Mouse (Mus musculus): ENCODE measurements at regions not wholly inside any gene's neighbourhood (a gene's known extent, or its start where the extent isn't known, plus 50 kb on each side); places are given as distances from the start of the nearest gene placed in this dataset.
"Not testable (repeated sequence)": the region's sequence is repeated elsewhere in the genome, so short reads cannot be mapped to it uniquely, and the experiment has no call there.

DNA sequence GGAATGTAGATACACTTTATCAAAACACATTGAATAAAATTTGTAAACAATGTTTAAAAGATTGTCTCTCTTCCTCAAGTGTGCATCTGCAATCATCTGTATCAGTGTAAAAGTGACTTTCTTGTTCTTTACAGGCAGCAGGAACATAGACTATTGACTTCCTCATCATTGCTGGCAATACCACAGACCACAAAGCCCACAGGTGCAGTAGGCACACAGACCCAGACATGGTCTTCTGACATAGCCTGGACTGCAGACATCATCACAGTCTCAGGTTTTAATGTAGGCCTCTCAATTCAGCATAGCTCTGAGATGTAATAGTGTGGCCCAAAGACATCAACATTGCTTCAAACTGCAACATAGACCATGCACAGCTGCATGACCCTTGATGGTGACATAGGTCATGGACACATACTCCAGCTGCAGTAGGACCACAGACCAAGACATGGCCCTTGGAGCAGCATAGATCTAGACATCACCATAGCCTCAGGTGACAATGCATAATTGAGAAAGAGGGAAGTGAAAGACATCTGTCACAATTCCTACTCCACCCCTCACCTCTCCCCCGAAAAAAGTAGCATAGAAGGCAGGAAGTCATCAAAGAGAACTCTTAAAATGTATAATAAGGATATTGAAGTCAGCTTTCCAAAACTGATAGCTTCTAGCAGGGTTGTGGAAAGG lies 74.1 kb upstream of the Speer2 start:
- no peaks in the 10 kb centered on the region for H3K27me3 ChIP-seq (ENCODE audit: control insufficient read depth, insufficient read depth, low read length)
- no peak for ATAC-seq (ENCODE audit: insufficient number of reproducible peaks, insufficient read depth, low FRiP score, low read depth)
- no peak overlapping the region for H3K4me2 ChIP-seq (ENCODE audit: low read length)
- WGBS: 61% methylated on average over 1 of the region's 1 CpGs
- H3K4me3 ChIP-seq (ENCODE audit: control insufficient read depth in 1 of 2, insufficient read depth in 1 of 2, low read depth in 1 of 2, low read length in 2 of 2): no peak overlapping the region
- H3K36me3 ChIP-seq (ENCODE audit: control insufficient read depth, insufficient read depth, low read length): no peaks in the 10 kb centered on the region
- no peaks in the 10 kb centered on the region for H3K9me3 ChIP-seq (ENCODE audit: control insufficient read depth, low read length)
- H3K9ac ChIP-seq (ENCODE audit: low read length): no peak overlapping the region
- no peak overlapping the region for H3K27ac ChIP-seq (replicated peaks in 1 of 2; ENCODE audit: control insufficient read depth in 1 of 2, insufficient read depth in 1 of 2, low read depth in 2 of 2, low read length in 2 of 2)
- H3K4me1 ChIP-seq (ENCODE audit: control insufficient read depth in 2 of 2, insufficient read depth in 2 of 2, low read length in 2 of 2): no peaks in the 10 kb centered on the region

DNA sequence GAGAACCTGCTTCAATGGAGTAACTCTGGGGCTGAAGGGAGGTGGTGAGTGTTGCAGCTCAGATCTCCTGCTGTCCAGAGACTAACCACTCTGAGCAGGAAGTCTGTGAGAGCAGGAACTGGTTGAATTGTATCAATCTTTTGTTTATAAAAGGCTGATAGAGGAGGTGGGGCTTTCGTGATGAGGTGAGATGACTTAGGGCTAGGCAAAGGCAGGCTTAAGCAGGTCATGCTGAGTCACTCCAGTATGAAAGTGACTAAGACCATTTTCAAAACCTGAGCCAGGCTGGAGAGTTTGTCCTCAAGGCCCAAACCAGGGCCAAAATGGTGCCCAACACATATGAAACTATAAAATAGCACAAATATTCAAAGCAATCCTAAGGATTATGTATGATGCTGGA lies 80.1 kb upstream of the Speer2 start:
- H3K27me3 ChIP-seq (ENCODE audit: control insufficient read depth, insufficient read depth, low read length): no peaks in the 10 kb centered on the region
- no peak overlapping the region for H3K4me3 ChIP-seq (ENCODE audit: control insufficient read depth in 1 of 2, insufficient read depth in 1 of 2, low read depth in 1 of 2, low read length in 2 of 2)
- no peak overlapping the region for H3K9ac ChIP-seq (ENCODE audit: low read length)
- H3K4me2 ChIP-seq (ENCODE audit: low read length): no peak overlapping the region
- no peaks in the 10 kb centered on the region for H3K9me3 ChIP-seq (ENCODE audit: control insufficient read depth, low read length)
- 59% methylated on average over 1 of the region's 1 CpGs for WGBS
- H3K27ac ChIP-seq (replicated peaks in 1 of 2; ENCODE audit: control insufficient read depth in 1 of 2, insufficient read depth in 1 of 2, low read depth in 2 of 2, low read length in 2 of 2): no peak overlapping the region
- no peaks in the 10 kb centered on the region for H3K4me1 ChIP-seq (ENCODE audit: control insufficient read depth in 2 of 2, insufficient read depth in 2 of 2, low read length in 2 of 2)
- H3K36me3 ChIP-seq (ENCODE audit: control insufficient read depth, insufficient read depth, low read length): no peaks in the 10 kb centered on the region
- no peak for ATAC-seq (ENCODE audit: insufficient number of reproducible peaks, insufficient read depth, low FRiP score, low read depth)

DNA sequence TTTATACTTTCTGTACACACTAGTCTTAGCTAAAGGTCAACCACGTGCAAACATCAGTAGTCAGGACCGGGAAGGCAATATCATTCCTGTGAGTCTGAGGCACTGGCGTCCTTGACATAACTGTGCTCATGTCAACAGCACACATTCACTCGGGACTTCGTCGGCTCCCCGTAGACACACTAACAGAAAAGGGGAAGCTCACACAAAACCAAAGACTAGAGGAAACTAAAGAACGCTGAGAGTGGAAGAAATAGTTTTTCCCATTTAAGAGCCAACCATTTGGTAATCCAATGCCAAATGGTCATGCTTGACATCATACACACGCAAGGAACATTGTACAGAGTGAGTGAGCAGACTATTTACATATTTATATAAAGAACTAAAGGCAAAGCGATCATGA lies 85.2 kb upstream of the Speer2 start:
- WGBS: 75% methylated on average over 10 of the region's 10 CpGs
- Histone ChIP-seq H3K9ac (ENCODE audit: low read length) (no peak overlapping the region), H3K4me1 (ENCODE audit: control insufficient read depth in 2 of 2, insufficient read depth in 2 of 2, low read length in 2 of 2) (no peaks in the 10 kb centered on the region)

DNA sequence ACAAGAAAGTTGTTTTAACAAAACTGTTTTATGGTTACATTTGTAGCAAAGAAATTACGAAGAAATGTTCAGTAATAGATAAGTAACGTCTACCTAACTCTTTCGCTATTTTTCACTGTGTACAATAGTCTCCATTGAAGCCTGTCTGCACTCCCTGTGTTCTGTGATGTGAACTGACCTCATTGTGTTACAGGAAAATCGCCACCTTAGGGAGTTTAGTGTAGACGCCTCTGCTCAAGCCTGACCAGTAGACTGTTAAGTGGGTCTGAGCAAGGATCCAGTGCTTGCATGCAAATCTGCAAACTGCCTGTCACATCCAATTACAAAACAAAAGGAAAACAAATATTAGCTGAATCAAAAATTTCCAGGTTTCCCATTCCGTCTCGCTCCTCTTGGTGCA lies 85.8 kb upstream of the Speer2 start:
- whole genome bisulfite sequencing: 80% methylated on average over 7 of the region's 7 CpGs
- no peaks in the 10 kb centered on the region for H3K27me3 ChIP-seq (ENCODE audit: control insufficient read depth, insufficient read depth, low read length)
- no peak for ATAC-seq (ENCODE audit: insufficient number of reproducible peaks, insufficient read depth, low FRiP score, low read depth)

More for the DNA sequence above, 85.2 kb upstream of the Speer2 start:
- Histone ChIP-seq H3K27me3 (ENCODE audit: control insufficient read depth, insufficient read depth, low read length) (no peaks in the 10 kb centered on the region), H3K9me3 (ENCODE audit: control insufficient read depth, low read length) (no peaks in the 10 kb centered on the region), H3K27ac (replicated peaks in 1 of 2; ENCODE audit: control insufficient read depth in 1 of 2, insufficient read depth in 1 of 2, low read depth in 2 of 2, low read length in 2 of 2) (no peak overlapping the region), H3K36me3 (ENCODE audit: control insufficient read depth, insufficient read depth, low read length) (no peaks in the 10 kb centered on the region), H3K4me3 (ENCODE audit: control insufficient read depth in 1 of 2, insufficient read depth in 1 of 2, low read depth in 1 of 2, low read length in 2 of 2) (no peak overlapping the region), H3K4me2 (ENCODE audit: low read length) (no peak overlapping the region)
- ATAC-seq (ENCODE audit: insufficient number of reproducible peaks, insufficient read depth, low FRiP score, low read depth): no peak

DNA sequence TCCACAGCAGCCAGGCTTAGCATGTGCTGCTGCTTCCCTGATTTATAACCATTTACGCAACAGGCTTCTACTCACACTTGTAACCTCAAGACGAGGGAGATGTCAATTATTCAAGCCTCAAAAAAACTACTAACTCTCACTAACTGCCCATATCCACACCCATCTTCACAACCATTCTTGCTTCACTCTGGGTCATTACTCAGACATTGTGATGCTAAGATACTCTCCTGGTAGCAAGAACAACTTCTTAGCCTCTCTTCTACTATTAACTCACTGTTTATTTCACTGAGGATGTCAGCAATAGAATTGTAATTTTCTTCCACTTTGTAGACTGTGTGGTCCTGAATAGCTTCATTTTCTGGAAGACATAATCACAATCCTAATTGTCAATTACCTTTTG lies 88.0 kb upstream of the Speer2 start:
- H3K9ac ChIP-seq (ENCODE audit: low read length): no peak overlapping the region
- H3K4me1 ChIP-seq (ENCODE audit: control insufficient read depth in 2 of 2, insufficient read depth in 2 of 2, low read length in 2 of 2): no peaks in the 10 kb centered on the region
- no peak overlapping the region for H3K4me2 ChIP-seq (ENCODE audit: low read length)
- no peak overlapping the region for H3K4me3 ChIP-seq (ENCODE audit: control insufficient read depth in 1 of 2, insufficient read depth in 1 of 2, low read depth in 1 of 2, low read length in 2 of 2)
- H3K27ac ChIP-seq (replicated peaks in 1 of 2; ENCODE audit: control insufficient read depth in 1 of 2, insufficient read depth in 1 of 2, low read depth in 2 of 2, low read length in 2 of 2): no peak overlapping the region
- H3K9me3 ChIP-seq (ENCODE audit: control insufficient read depth, low read length): no peaks in the 10 kb centered on the region
- no peak for ATAC-seq (ENCODE audit: insufficient number of reproducible peaks, insufficient read depth, low FRiP score, low read depth)
- no peaks in the 10 kb centered on the region for H3K27me3 ChIP-seq (ENCODE audit: control insufficient read depth, insufficient read depth, low read length)
- H3K36me3 ChIP-seq (ENCODE audit: control insufficient read depth, insufficient read depth, low read length): no peaks in the 10 kb centered on the region
- 77% methylated on average over 2 of the region's 2 CpGs for WGBS

More for the DNA sequence above, 85.8 kb upstream of the Speer2 start:
- Histone ChIP-seq H3K36me3 (ENCODE audit: control insufficient read depth, insufficient read depth, low read length) (no peaks in the 10 kb centered on the region), H3K4me1 (ENCODE audit: control insufficient read depth in 2 of 2, insufficient read depth in 2 of 2, low read length in 2 of 2) (no peaks in the 10 kb centered on the region), H3K27ac (replicated peaks in 1 of 2; ENCODE audit: control insufficient read depth in 1 of 2, insufficient read depth in 1 of 2, low read depth in 2 of 2, low read length in 2 of 2) (no peak overlapping the region), H3K9ac (ENCODE audit: low read length) (no peak overlapping the region), H3K4me2 (ENCODE audit: low read length) (no peak overlapping the region), H3K9me3 (ENCODE audit: control insufficient read depth, low read length) (no peaks in the 10 kb centered on the region), H3K4me3 (ENCODE audit: control insufficient read depth in 1 of 2, insufficient read depth in 1 of 2, low read depth in 1 of 2, low read length in 2 of 2) (no peak overlapping the region)

DNA sequence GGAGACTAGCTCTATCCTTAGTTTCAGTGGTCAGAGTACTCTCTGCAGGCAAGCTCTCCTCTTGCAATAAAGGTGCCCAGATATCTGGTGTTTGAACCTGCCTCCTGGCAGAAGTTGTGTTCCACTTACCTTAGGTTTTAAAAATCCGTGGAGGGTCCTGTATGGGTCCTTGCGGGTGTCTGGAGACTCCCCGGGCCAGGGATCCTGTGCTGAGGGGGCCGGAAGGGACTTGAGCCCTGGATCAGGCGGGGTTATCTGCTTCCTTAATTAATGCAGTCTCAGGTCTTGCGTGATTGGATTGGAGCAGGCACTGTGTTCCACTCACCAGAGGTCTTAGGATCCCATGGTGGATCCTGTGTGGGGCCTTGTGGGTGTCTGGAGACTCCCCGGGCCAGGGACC lies 103.0 kb upstream of the Speer2 start:
- WGBS: 82% methylated on average over 7 of the region's 7 CpGs
- H3K9ac ChIP-seq (ENCODE audit: low read length); H3K4me3 ChIP-seq (ENCODE audit: control insufficient read depth in 1 of 2, insufficient read depth in 1 of 2, low read depth in 1 of 2, low read length in 2 of 2); H3K36me3 ChIP-seq (ENCODE audit: control insufficient read depth, insufficient read depth, low read length); H3K4me1 ChIP-seq (ENCODE audit: control insufficient read depth in 2 of 2, insufficient read depth in 2 of 2, low read length in 2 of 2); H3K4me2 ChIP-seq (ENCODE audit: low read length); ATAC-seq (ENCODE audit: insufficient number of reproducible peaks, insufficient read depth, low FRiP score, low read depth); H3K9me3 ChIP-seq (ENCODE audit: control insufficient read depth, low read length); H3K27me3 ChIP-seq (ENCODE audit: control insufficient read depth, insufficient read depth, low read length); H3K27ac ChIP-seq (replicated peaks in 1 of 2; ENCODE audit: control insufficient read depth in 1 of 2, insufficient read depth in 1 of 2, low read depth in 2 of 2, low read length in 2 of 2): not testable (repeated sequence)

DNA sequence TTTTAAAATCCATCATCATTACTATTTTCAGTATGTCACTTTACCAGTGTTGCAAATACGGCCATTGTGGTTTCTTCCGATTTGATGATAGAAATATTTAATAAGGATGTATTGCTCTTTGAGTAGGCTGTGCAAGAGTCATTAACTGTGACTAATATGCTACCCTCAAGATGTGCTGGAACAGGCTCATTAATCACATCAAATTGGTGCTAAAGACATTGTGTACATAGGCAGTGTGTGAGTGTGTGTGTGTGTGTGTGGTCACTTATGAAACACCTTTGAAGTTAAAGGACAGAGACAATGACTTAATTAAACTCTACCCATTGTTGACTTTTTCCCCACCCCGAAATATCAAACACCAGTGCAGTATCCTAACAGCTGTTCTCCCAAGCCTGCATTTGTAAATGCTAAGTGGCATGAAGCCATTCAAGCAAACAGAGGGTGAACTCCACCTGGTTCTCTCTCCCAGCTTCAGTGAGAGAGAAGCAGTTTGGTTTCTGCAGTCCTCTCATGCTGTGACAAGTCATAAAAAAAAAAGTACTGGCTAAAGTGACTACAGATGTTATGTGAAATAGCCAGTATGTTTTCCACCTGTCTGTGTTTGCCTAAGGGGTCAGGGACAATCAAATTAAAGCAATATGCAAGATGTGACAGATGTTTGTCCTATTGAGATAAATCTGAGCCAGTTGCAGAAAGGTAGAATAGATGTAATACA lies 116.4 kb upstream of the Speer2 start:
- Histone ChIP-seq H3K9me3 (ENCODE audit: control insufficient read depth, low read length) (no peaks in the 10 kb centered on the region), H3K27ac (replicated peaks in 1 of 2; ENCODE audit: control insufficient read depth in 1 of 2, insufficient read depth in 1 of 2, low read depth in 2 of 2, low read length in 2 of 2) (no peak overlapping the region), H3K4me2 (ENCODE audit: low read length) (no peak overlapping the region), H3K4me3 (ENCODE audit: control insufficient read depth in 1 of 2, insufficient read depth in 1 of 2, low read depth in 1 of 2, low read length in 2 of 2) (no peak overlapping the region), H3K36me3 (ENCODE audit: control insufficient read depth, insufficient read depth, low read length) (no peaks in the 10 kb centered on the region), H3K4me1 (ENCODE audit: control insufficient read depth in 2 of 2, insufficient read depth in 2 of 2, low read length in 2 of 2) (no peaks in the 10 kb centered on the region), H3K27me3 (ENCODE audit: control insufficient read depth, insufficient read depth, low read length) (no peaks in the 10 kb centered on the region), H3K9ac (ENCODE audit: low read length) (no peak overlapping the region)
- WGBS: 76% methylated on average over 3 of the region's 3 CpGs
- no peak for ATAC-seq (ENCODE audit: insufficient number of reproducible peaks, insufficient read depth, low FRiP score, low read depth)

DNA sequence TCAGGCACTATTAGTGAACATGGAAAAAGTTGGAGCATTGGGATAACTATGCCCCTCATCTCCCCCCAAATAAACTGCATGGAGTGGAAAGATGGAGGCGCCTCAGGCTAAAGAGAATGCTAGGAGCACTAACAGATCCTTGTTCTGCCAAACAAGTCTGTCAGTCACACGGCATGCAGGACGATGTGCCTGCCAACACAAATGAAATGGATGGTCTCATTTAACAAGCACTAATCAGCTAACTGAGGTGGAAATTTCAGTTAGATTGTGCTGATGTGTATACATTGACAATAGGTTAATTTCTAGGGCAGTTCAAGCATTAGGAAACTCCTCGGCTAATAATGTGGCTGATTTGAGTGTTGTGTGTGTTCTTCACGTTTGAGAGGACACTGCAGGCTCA lies 120.8 kb upstream of the Speer2 start:
- Histone ChIP-seq H3K36me3 (ENCODE audit: control insufficient read depth, insufficient read depth, low read length) (no peaks in the 10 kb centered on the region), H3K9ac (ENCODE audit: low read length) (no peak overlapping the region), H3K4me3 (ENCODE audit: control insufficient read depth in 1 of 2, insufficient read depth in 1 of 2, low read depth in 1 of 2, low read length in 2 of 2) (no peak overlapping the region), H3K9me3 (ENCODE audit: control insufficient read depth, low read length) (no peaks in the 10 kb centered on the region), H3K4me2 (ENCODE audit: low read length) (no peak overlapping the region), H3K27ac (replicated peaks in 1 of 2; ENCODE audit: control insufficient read depth in 1 of 2, insufficient read depth in 1 of 2, low read depth in 2 of 2, low read length in 2 of 2) (no peak overlapping the region), H3K27me3 (ENCODE audit: control insufficient read depth, insufficient read depth, low read length) (no peaks in the 10 kb centered on the region), H3K4me1 (ENCODE audit: control insufficient read depth in 2 of 2, insufficient read depth in 2 of 2, low read length in 2 of 2) (no peaks in the 10 kb centered on the region)
- no peak for ATAC-seq (ENCODE audit: insufficient number of reproducible peaks, insufficient read depth, low FRiP score, low read depth)
- WGBS: 69% methylated on average over 5 of the region's 5 CpGs
